Mouse (Mus musculus) adrenal gland, adult 18-20 months (tissue): Measurements from ENCODE around the gene Ssxb5. TPM values are rescaled to one million over a fixed set of nuclear protein-coding genes. Genes with fewer than 3 reads are reported as not detected.
"Not testable (repeated sequence)": the region's sequence is repeated elsewhere in the genome, so short reads cannot be mapped to it uniquely, and the experiment has no call there.

Experiments
- DNase-seq, 2 experiments: peaks; one replicate each; pipeline ENCODE4 v3.0.0; 2021 to 2022; ENCODE audit warnings: low spot score in 2 of 2
- long read RNA-seq, 2 experiments: library from polyadenylated mRNA; stranded (forward); transcript quantifications; one replicate each; pipeline ENCODE4 v2.0.0; 2021
- total RNA-seq, 2 experiments: library from RNA; stranded (reverse); gene quantifications; 1 replicate in 1 of 2; 2 replicates in 1 of 2; pipeline ENCODE4 v1.2.3; 2021

The Ssxb5 gene
- total RNA-seq = not detected
- long read RNA-seq, experiment 1 = 0 reads
- long read RNA-seq, experiment 2 = 0 reads

DNA sequence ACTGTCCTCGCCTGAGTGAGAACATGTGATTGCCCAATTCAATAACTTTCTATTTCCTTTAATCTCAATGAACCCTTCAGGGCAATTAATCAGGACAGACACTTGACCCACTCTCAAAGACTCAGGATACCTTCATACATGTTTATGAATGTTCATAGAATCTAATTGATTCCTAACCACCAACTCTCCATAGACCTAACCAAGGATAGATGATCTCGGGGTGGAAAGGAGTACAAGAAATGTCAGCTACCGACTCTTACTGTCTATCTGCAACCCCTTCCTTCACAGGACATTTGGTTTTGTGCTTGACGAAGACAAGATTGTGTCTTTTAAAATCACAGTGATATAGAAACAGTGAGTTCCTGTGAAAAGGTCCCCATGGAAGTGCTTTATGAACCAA lies at the start of gene Ssxb5:
Ssxb5 (plus strand) TSS at position 301 of the 400 bp plus-strand sequence.
- DNase-seq = not testable (repeated sequence)

DNA sequence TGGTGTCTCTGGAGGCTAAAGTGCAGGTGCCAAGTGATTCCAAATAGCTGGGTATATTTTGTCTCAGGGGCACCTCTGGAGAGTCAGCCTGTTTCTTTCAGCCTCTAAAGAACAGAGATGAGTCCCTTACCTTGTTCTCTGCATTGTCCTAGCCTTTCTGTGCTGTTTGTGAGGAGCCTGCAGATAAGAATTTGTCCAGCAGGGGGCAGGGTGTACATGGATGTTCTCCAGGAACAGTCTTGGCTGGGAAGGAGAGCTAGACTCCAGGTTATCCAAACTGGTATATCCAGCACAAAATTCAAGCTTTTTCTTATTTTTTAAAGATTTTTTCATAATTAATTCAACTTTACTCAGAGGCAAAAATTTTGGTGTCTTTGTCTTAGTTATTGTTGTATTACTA lies 28.6 kb downstream of the Ssxb5 start:
- DNase-seq = peak; percentile 27 to 31

GRCm38 (mm10) chrX:8843694-8844093 lies 40.2 kb downstream of the Ssxb5 start, which contains the start of gene Gm6592:
TSS of gene Gm6592 (plus strand) at chrX:8843994.
- DNase-seq = no peak

- DNase-seq = no peak
Observed at GRCm38 (mm10) chrX:8852486-8852885, 49.0 kb downstream of the Ssxb5 start.

Other genes starting within 250 kb of the Ssxb5 start
- gene Ssxb3, start 211.9 kb upstream of the Ssxb5 start, total RNA-seq = not detected
- not detected for gene Ssxb8, start 112.8 kb upstream of the Ssxb5 start, total RNA-seq
- gene Ssx9, start 55.3 kb upstream of the Ssxb5 start, total RNA-seq = not detected
- not detected for gene Gm6592, start 40.3 kb downstream of the Ssxb5 start, total RNA-seq
- gene Gm5751, start 70.6 kb downstream of the Ssxb5 start, total RNA-seq = not detected
- gene B630019K06Rik, start 88.7 kb downstream of the Ssxb5 start, total RNA-seq = 10 to 100 TPM; 11.5 to 12.6 TPM
- not detected for gene Fthl17b, start 159.3 kb downstream of the Ssxb5 start, total RNA-seq
- not detected for gene Fthl17c, start 172.9 kb downstream of the Ssxb5 start, total RNA-seq
- not detected for gene Fthl17d, start 183.1 kb downstream of the Ssxb5 start, total RNA-seq
- gene Fthl17e, start 229.8 kb downstream of the Ssxb5 start, total RNA-seq = not detected